Mouse (Mus musculus): ENCODE measurements around the gene Fam81a. TPM values are rescaled to one million over a fixed set of nuclear protein-coding genes. Genes with fewer than 3 reads are reported as not detected.
A peak's percentile ranks its signal among the peaks of the same experiment; 100 is the strongest.

The Fam81a gene
- 2.4 and 3.0 TPM in 2 replicates for polyA plus RNA-seq (2016; fragmentation: Nextera tagmentation; extraction: Ambion mirVana)

- H3K27me3 ChIP-seq (replicated peaks): peaks cover 14% of the 10 kb centered on the region
- 70% methylated on average over 7 of the region's 7 CpGs for WGBS
- H3K27ac ChIP-seq: no peak within 1 kb of the TSS
Observed at GRCm38 (mm10) chr9:70142460-70142859, at the start of gene Fam81a. Gene Fam81a (minus strand): TSS chr9:70142560.

DNA sequence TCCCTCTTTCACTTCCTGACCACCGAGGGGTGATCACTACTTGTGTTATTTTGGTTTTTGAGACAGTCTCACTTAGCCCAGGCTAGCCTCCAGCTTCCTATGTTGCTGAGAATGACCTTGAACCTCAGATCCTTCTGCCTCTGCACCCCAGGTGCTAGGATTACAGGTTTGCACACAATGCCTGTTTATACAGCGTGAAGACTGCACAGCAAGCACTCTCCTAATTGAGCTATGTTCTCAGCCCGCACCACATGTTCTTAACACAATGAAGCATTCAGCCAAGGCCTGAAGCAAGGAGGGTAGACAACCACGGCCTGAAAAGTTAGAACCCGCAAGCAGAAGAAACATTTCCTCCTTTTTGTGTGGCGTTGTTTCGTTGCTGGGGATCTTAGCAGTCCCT lies 40.3 kb upstream of the Fam81a start:
- 56% methylated on average over 7 of the region's 7 CpGs for WGBS
- H3K36me3 ChIP-seq: no peaks in the 10 kb centered on the region
- no peak overlapping the region for H3K4me3 ChIP-seq
- ATAC-seq (ENCODE audit: low FRiP score, low read depth): no peak
- H3K4me1 ChIP-seq: peaks cover 7% of the 10 kb centered on the region
- H3K9me3 ChIP-seq: no peaks in the 10 kb centered on the region
- H3K9ac ChIP-seq: no peak overlapping the region
- H3K4me2 ChIP-seq (replicated peaks): no peak overlapping the region
- H3K27ac ChIP-seq: no peak overlapping the region
- H3K27me3 ChIP-seq (replicated peaks): no peaks in the 10 kb centered on the region

More at GRCm38 (mm10) chr9:70142460-70142859, at the start of gene Fam81a:
- peak within 1 kb of the TSS; percentile 96 for H3K4me2 ChIP-seq (replicated peaks)
- H3K36me3 ChIP-seq: no peaks in the 10 kb centered on the region
- peaks cover 13% of the 10 kb centered on the region for H3K4me1 ChIP-seq
- peak within 1 kb of the TSS; percentile 63 for H3K4me3 ChIP-seq
- no peak for ATAC-seq (ENCODE audit: low FRiP score, low read depth)
- no peaks in the 10 kb centered on the region for H3K9me3 ChIP-seq
- peak within 1 kb of the TSS; percentile 64 for H3K9ac ChIP-seq

GRCm38 (mm10) chr9:70181719-70182118 lies 39.4 kb upstream of the Fam81a start:
- WGBS: 53% methylated on average over 12 of the region's 12 CpGs
- ATAC-seq (ENCODE audit: low FRiP score, low read depth): no peak
- Histone ChIP-seq H3K27ac (no peak overlapping the region), H3K4me2 (replicated peaks) (no peak overlapping the region), H3K36me3 (no peaks in the 10 kb centered on the region), H3K27me3 (replicated peaks) (no peaks in the 10 kb centered on the region), H3K9me3 (no peaks in the 10 kb centered on the region), H3K4me3 (no peak overlapping the region), H3K4me1 (peaks cover 7% of the 10 kb centered on the region), H3K9ac (no peak overlapping the region)

GRCm38 (mm10) chr9:70176291-70176690 lies 33.9 kb upstream of the Fam81a start:
- Histone ChIP-seq H3K4me1 (peaks cover 20% of the 10 kb centered on the region), H3K9ac (no peak overlapping the region), H3K27me3 (replicated peaks) (no peaks in the 10 kb centered on the region)

DNA sequence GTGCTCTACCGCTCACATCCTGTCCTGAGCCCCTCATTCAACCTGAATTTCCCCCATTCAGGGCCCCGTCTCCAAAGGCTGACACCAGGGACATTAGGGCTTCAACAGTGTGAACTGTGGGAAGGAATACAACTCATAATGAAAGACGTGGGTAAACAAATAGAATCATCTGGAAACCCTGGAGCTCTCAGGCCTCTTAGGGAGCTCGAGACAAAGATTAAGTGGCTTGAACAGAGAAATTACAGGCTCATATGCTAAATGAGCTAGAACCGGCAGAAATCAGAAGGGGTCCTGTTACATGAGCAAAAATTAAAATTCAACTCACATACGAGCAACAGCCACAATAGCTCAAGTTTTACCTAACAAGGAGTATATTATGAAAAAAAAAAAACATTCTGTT lies 32.5 kb upstream of the Fam81a start:
- 24% methylated on average over 6 of the region's 6 CpGs for WGBS
- no peak for ATAC-seq (ENCODE audit: low FRiP score, low read depth)
- Histone ChIP-seq H3K9me3 (no peaks in the 10 kb centered on the region), H3K4me2 (replicated peaks) (no peak overlapping the region), H3K9ac (no peak overlapping the region), H3K4me3 (no peak overlapping the region), H3K27me3 (replicated peaks) (no peaks in the 10 kb centered on the region), H3K4me1 (peaks cover 17% of the 10 kb centered on the region; the same call in 1 of the 2 replicates), H3K27ac (no peak overlapping the region), H3K36me3 (no peaks in the 10 kb centered on the region)

More at GRCm38 (mm10) chr9:70176291-70176690, 33.9 kb upstream of the Fam81a start:
- H3K9me3 ChIP-seq: no peaks in the 10 kb centered on the region
- no peak overlapping the region for H3K4me2 ChIP-seq (replicated peaks)
- no peaks in the 10 kb centered on the region for H3K36me3 ChIP-seq
- no peak for ATAC-seq (ENCODE audit: low FRiP score, low read depth)
- no peak overlapping the region for H3K4me3 ChIP-seq
- H3K27ac ChIP-seq: no peak overlapping the region
- 78% methylated on average over 3 of the region's 3 CpGs for WGBS

- H3K9ac ChIP-seq: no peak overlapping the region
- 48% methylated on average over 4 of the region's 4 CpGs for WGBS
- H3K4me3 ChIP-seq: no peak overlapping the region
- no peaks in the 10 kb centered on the region for H3K9me3 ChIP-seq
- no peaks in the 10 kb centered on the region for H3K36me3 ChIP-seq
- ATAC-seq (ENCODE audit: low FRiP score, low read depth): no peak
- H3K27me3 ChIP-seq (replicated peaks): no peaks in the 10 kb centered on the region
- no peak overlapping the region for H3K4me2 ChIP-seq (replicated peaks)
- H3K27ac ChIP-seq: no peak overlapping the region
- peaks cover 17% of the 10 kb centered on the region; the same call in 1 of the 2 replicates for H3K4me1 ChIP-seq
Observed at GRCm38 (mm10) chr9:70174291-70174848, 32.0 kb upstream of the Fam81a start.

DNA sequence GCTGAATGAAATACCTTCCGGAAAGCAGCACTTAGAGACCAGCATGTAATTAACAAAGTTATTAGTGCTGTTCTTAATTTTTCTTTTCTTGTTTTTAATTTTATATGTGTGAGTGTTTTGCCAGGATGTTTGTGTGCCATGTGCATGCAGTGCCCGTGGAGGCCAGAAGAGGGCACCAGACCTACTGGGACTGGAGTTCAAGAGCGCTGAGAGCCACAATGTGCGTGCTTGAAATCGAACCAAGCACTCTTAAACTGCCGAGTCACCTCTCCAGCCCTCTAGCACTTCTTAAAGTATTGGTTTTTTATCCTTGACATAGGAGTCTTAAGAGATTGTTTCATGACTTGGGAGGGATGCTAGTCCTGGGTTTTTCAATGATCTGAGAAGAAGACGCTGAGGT lies 26.6 kb upstream of the Fam81a start:
- ATAC-seq (ENCODE audit: low FRiP score, low read depth): no peak

DNA sequence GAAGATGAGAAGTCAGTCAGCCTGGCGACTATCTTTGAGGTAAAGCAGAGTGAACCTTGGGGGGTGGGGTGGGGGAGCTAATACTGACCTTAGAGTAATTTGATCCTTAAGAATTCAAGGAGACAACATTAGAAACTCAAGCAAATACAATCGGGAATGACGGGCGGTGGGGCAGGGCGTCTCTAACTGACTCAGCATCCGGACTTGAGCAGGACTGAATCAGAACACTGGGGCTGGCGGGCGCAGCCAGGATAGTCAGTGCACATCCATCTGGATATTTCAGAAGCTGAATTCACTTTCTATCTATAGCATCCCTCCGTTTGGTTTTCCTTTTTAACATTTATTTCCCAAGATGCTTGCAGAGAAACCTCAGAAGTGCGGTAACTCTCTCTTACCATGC lies 17.7 kb upstream of the Fam81a start:
- no peak overlapping the region for H3K9ac ChIP-seq
- H3K4me3 ChIP-seq: no peak overlapping the region
- no peaks in the 10 kb centered on the region for H3K36me3 ChIP-seq
- WGBS: 86% methylated on average over 10 of the region's 10 CpGs
- H3K4me1 ChIP-seq: no peaks in the 10 kb centered on the region
- no peak overlapping the region for H3K27ac ChIP-seq
- no peak overlapping the region for H3K4me2 ChIP-seq (replicated peaks)
- no peaks in the 10 kb centered on the region for H3K27me3 ChIP-seq (replicated peaks)
- ATAC-seq (ENCODE audit: low FRiP score, low read depth): no peak
- no peaks in the 10 kb centered on the region for H3K9me3 ChIP-seq

More for the DNA sequence above, 26.6 kb upstream of the Fam81a start:
- H3K36me3 ChIP-seq: no peaks in the 10 kb centered on the region
- H3K4me2 ChIP-seq (replicated peaks): no peak overlapping the region
- no peak overlapping the region for H3K27ac ChIP-seq
- 85% methylated on average over 7 of the region's 7 CpGs for WGBS
- H3K4me1 ChIP-seq: 0 out of 2 replicates have a peak, but pooled peaks cover 2% of the 10 kb centered on the region
- H3K9ac ChIP-seq: no peak overlapping the region
- H3K9me3 ChIP-seq: no peaks in the 10 kb centered on the region
- no peaks in the 10 kb centered on the region for H3K27me3 ChIP-seq (replicated peaks)
- H3K4me3 ChIP-seq: no peak overlapping the region

GRCm38 (mm10) chr9:70147618-70148017 lies 5.3 kb upstream of the Fam81a start:
- H3K27ac ChIP-seq: no peak overlapping the region
- no peaks in the 10 kb centered on the region for H3K4me1 ChIP-seq
- no peak overlapping the region for H3K9ac ChIP-seq
- no peak for ATAC-seq (ENCODE audit: low FRiP score, low read depth)
- no peaks in the 10 kb centered on the region for H3K9me3 ChIP-seq
- H3K4me2 ChIP-seq (replicated peaks): no peak overlapping the region
- WGBS: 78% methylated on average over 3 of the region's 3 CpGs
- H3K27me3 ChIP-seq (replicated peaks): peaks cover under 1% of the 10 kb centered on the region; the same call in 1 of the 2 replicates
- H3K36me3 ChIP-seq: no peaks in the 10 kb centered on the region
- no peak overlapping the region for H3K4me3 ChIP-seq

DNA sequence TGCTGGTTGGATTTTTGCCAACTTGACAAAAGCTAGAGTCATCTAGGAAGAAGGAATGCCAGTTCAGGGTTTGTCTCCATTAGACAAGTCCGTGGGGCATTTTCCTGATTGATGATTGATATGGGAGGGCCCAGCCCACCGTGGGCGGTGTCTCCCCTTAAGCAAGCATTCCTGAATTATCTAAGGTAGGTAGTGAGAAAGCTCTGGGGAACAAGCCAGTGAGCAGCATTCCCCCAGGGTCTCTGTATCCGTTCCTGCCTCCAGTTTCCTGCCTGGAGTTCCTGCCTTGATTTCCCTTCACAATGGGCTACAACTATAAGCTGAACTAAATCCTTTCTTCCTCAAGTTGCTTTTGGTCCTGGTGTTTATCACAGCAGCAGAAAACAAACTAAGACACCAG lies 3.1 kb upstream of the Fam81a start:
- Histone ChIP-seq H3K9me3 (no peaks in the 10 kb centered on the region), H3K27ac (no peak overlapping the region), H3K4me2 (replicated peaks) (no peak overlapping the region), H3K9ac (no peak overlapping the region), H3K4me3 (no peak overlapping the region), H3K4me1 (peaks cover 13% of the 10 kb centered on the region), H3K36me3 (no peaks in the 10 kb centered on the region), H3K27me3 (replicated peaks) (peaks cover 14% of the 10 kb centered on the region)
- ATAC-seq (ENCODE audit: low FRiP score, low read depth): no peak
- 90% methylated on average over 4 of the region's 4 CpGs for WGBS

- ATAC-seq (ENCODE audit: low FRiP score, low read depth): no peak
- WGBS: 73% methylated on average over 8 of the region's 8 CpGs
- Histone ChIP-seq H3K27ac (no peak overlapping the region), H3K4me1 (peaks cover 13% of the 10 kb centered on the region), H3K27me3 (replicated peaks) (peaks cover 14% of the 10 kb centered on the region), H3K9me3 (no peaks in the 10 kb centered on the region), H3K36me3 (no peaks in the 10 kb centered on the region), H3K4me2 (replicated peaks) (no peak overlapping the region), H3K4me3 (no peak overlapping the region), H3K9ac (no peak overlapping the region)
Observed at GRCm38 (mm10) chr9:70143326-70143725, 966 bp upstream of the Fam81a start.

GRCm38 (mm10) chr9:70141885-70142326 lies 454 bp downstream of the Fam81a start:
- H3K4me2 ChIP-seq (replicated peaks): peak overlapping the region; percentile 96
- H3K27ac ChIP-seq: no peak overlapping the region
- WGBS: 5% methylated on average over 11 of the region's 11 CpGs
- 0 out of 2 replicates have a peak overlapping the region, but pooled peaks have one; percentile 64 for H3K9ac ChIP-seq
- no peaks in the 10 kb centered on the region for H3K9me3 ChIP-seq
- no peaks in the 10 kb centered on the region for H3K36me3 ChIP-seq
- peaks cover 14% of the 10 kb centered on the region for H3K27me3 ChIP-seq (replicated peaks)
- H3K4me3 ChIP-seq: peak overlapping the region; percentile 63; the same call in 1 of the 2 replicates
- ATAC-seq (ENCODE audit: low FRiP score, low read depth): 0 out of 2 replicates have a peak, but pooled peaks have one; percentile 4
- peaks cover 13% of the 10 kb centered on the region for H3K4me1 ChIP-seq
